9 mouse cellular contexts compared by ENCODE assay signal in the genomic region with DNA sequence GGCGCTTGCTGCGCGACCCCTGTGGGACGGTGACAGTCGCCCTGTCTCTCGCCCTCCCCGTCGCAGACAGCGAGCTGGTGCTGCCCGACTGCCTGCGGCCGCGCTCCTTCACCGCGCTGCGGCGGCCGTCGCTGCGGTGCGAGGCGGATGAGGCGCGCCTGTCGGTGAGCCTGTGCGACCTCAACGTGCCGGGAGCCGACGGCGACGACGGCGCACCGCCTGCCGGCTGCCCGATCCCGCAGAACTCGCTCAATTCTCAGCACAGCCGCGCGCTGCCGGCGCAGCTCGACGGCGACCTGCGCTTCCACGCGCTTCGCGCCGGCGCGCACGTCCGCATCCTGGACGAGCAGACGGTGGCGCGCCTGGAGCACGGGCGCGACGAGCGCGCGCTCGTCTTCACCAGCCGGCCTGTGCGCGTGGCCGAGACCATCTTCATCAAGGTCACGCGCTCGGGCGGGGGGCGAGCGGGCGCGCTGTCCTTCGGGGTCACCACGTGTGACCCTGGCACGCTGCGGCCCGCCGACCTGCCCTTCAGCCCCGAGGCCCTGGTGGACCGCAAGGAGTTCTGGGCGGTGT.
DNase-seq lines count a peak whose midpoint lies in the region; ATAC-seq and TF ChIP-seq lines count a peak whose summit lies in the region.
"Had no signal": no experiment of that assay in that cellular context is flagged by ENCODE, and none has a peak within 500 bp of the region (broad histone marks: within the 10 kb centered on the region; RNA-seq: fewer than 3 reads in every experiment).

No protein-coding gene starts in this region.

- peak; percentile 39 for TF ChIP-seq CTCF in forebrain, postnatal 0 days (IDR thresholded peaks at IDR 0.05; ENCODE audit: low read depth)

- DNase-seq in heart, adult 18-20 months: no peak
- peak; percentile 89 for DNase-seq in ZHBTc4 (ENCODE audit: low read depth, low spot score)
- peak; percentile 70 for DNase-seq in forebrain, postnatal 0 days
- DNase-seq in midbrain, embryonic 10.5 days (ENCODE audit: low spot score): peak; percentile 28
- DNase-seq in layer of hippocampus, postnatal 10 days (ENCODE audit: low spot score in 2 of 2): no peak
- DNase-seq in heart, adult 8-10 months (ENCODE audit: low spot score): no peak

- H3K4me2 ChIP-seq in heart, embryonic 16.5 days (ENCODE audit: low read depth, low read length): peak overlapping the region; percentile 63
- H3K4me2 ChIP-seq in forebrain, postnatal 0 days (ENCODE audit: low read depth): peak overlapping the region; percentile 44

- no peak for ATAC-seq in heart, embryonic 16.5 days (replicated peaks; ENCODE audit: extremely low read depth, insufficient read depth, low FRiP score)
- ATAC-seq in forebrain, postnatal 0 days: peak; percentile 81
- no peak for ATAC-seq in erythroid progenitor cell, adult 5-6 weeks (replicated peaks; ENCODE audit: low FRiP score, poor library complexity, severe bottlenecking)
- ATAC-seq: Patski had no signal

- peaks cover 5% of the 10 kb centered on the region for H3K9me3 ChIP-seq in heart, embryonic 16.5 days (replicated peaks; ENCODE audit: control insufficient read depth, low read length)
- H3K9me3 ChIP-seq in forebrain, postnatal 0 days (ENCODE audit: low read length): no peaks in the 10 kb centered on the region
- H3K9me3 ChIP-seq in midbrain, embryonic 10.5 days (replicated peaks): no peaks in the 10 kb centered on the region

- WGBS in heart, embryonic 16.5 days: 3% methylated on average over 90 of the region's 90 CpGs
- 4% methylated on average over 89 of the region's 90 CpGs for WGBS in forebrain, postnatal 0 days
- WGBS in midbrain, embryonic 10.5 days: 4% methylated on average over 90 of the region's 90 CpGs

- peaks cover 10% of the 10 kb centered on the region; the same call in 1 of the 2 replicates for H3K4me1 ChIP-seq in heart, embryonic 16.5 days (ENCODE audit: control insufficient read depth, insufficient read depth, low read length)
- H3K4me1 ChIP-seq in forebrain, postnatal 0 days (ENCODE audit: insufficient read depth): no peaks in the 10 kb centered on the region
- peaks cover 30% of the 10 kb centered on the region for H3K4me1 ChIP-seq in midbrain, embryonic 10.5 days

- no peak overlapping the region for H3K27ac ChIP-seq in heart, embryonic 16.5 days (ENCODE audit: low read length)
- H3K27ac ChIP-seq in forebrain, postnatal 0 days (ENCODE audit: low read depth, low read length): no peak overlapping the region
- H3K27ac ChIP-seq in midbrain, embryonic 10.5 days (replicated peaks): no peak overlapping the region; the same call in 1 of the 2 replicates

- H3K9ac ChIP-seq in heart, embryonic 16.5 days (ENCODE audit: low read length): 0 out of 2 replicates have a peak overlapping the region, but pooled peaks have one; percentile 29
- no peak overlapping the region; the same call in 1 of the 2 replicates for H3K9ac ChIP-seq in forebrain, postnatal 0 days

- H3K4me3 ChIP-seq in heart, embryonic 16.5 days (ENCODE audit: low read length): peak overlapping the region; percentile 49
- peak overlapping the region; percentile 31 for H3K4me3 ChIP-seq in forebrain, postnatal 0 days (ENCODE audit: low read depth, low read length)
- peak overlapping the region; percentile 50 for H3K4me3 ChIP-seq in midbrain, embryonic 10.5 days

- peaks cover 41% of the 10 kb centered on the region for H3K27me3 ChIP-seq in heart, embryonic 16.5 days (ENCODE audit: control insufficient read depth, insufficient read depth, low read length)
- peaks cover 27% of the 10 kb centered on the region for H3K27me3 ChIP-seq in forebrain, postnatal 0 days (ENCODE audit: insufficient read depth, low read length)
- peaks cover 79% of the 10 kb centered on the region for H3K27me3 ChIP-seq in midbrain, embryonic 10.5 days (ENCODE audit: low read depth, poor library complexity, severe bottlenecking)

- no peaks in the 10 kb centered on the region for H3K36me3 ChIP-seq in heart, embryonic 16.5 days (ENCODE audit: control insufficient read depth, insufficient read depth)
- H3K36me3 ChIP-seq in forebrain, postnatal 0 days (ENCODE audit: insufficient read depth): no peaks in the 10 kb centered on the region
- H3K36me3 ChIP-seq in midbrain, embryonic 10.5 days: no peaks in the 10 kb centered on the region

Comparison
In these comparisons a context has a peak if more than half of its experiments do, and no peak if none do; other contexts are left out.
1. DNase-seq: peak in ZHBTc4 (single experiment), forebrain, postnatal 0 days (single experiment) and midbrain, embryonic 10.5 days (single experiment); none in heart, adult 18-20 months (0 of 2), layer of hippocampus, postnatal 10 days (0 of 2) and heart, adult 8-10 months (single experiment).
2. Peak in every context shown above with its lines, with median percentiles within 50 percentile points of each other: H3K4me3 ChIP-seq.